Mouse (Mus musculus) thymus, postnatal 25 days (tissue): ENCODE data around the gene Sec14l4.
A peak's percentile ranks its signal among the peaks of the same experiment; 100 is the strongest.
"Not testable (repeated sequence)": the region's sequence is repeated elsewhere in the genome, so short reads cannot be mapped to it uniquely, and the experiment has no call there.

Source experiments
- DNase-seq: peaks from one replicate; pipeline ENCODE4 v3.0.0; 2022

Gene Sec14l4

DNA sequence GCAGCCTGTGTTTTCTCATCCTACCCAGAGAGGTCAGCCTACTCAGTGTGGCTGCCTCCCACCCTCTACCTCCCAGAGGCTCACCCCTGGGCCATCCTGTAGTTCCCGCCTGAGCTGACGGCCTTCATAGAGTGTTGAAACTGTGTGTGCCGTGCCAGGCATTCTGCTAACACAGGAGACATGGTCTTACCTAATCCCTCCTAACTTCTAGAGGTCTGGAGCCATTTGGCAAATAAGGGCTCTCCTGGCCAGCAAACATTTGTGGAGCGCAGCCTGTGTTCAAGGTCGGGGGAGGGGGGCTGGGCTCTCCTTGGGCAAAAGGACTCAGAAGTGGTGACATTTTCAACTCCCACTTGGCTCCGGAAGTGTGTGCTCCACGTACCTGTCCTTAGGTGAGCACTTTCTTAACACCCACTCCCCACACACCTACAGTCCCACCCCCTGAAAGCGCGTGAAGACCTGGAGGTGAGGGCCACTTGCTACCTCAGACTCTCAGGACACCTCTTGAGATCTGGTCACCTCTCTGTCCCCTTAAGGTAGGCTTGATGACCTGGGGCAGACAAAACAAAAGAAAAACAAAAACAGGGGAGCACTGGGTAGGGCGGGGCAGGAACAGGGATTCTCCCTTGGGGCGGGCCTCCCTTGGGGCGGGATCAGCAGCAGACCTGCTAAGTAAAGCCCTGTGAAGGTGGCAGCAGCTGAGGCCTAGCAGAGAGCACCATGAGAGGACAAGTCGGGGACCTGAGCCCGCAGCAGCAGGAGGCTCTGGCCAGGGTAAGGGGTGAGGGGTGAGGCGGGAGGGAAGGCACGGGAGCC, at the start of gene Sec14l4:
Sec14l4 (plus strand) TSS at position 337 of the 816 bp plus-strand sequence.
- DNase-seq: no peak

DNA sequence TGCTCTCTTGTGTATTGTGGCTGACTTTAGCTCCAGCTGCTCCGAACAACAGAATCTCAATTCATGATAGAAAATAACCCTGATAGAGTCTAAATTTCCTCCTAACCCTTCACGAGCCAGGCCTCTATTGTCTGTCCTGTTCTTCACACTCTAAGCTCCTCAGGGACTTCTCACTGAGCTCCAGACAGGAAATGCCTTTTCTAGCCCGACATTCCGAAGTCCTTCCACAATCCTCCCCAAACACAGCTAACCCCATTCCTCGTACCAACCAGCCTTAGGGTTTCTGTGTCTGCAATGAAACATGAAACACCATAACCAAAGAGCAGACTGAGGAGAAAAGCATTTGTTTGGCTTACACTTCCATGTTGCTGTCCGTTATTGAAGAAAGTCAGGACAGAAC, 49.7 kb upstream of the Sec14l4 start:
- no peak for DNase-seq

DNA sequence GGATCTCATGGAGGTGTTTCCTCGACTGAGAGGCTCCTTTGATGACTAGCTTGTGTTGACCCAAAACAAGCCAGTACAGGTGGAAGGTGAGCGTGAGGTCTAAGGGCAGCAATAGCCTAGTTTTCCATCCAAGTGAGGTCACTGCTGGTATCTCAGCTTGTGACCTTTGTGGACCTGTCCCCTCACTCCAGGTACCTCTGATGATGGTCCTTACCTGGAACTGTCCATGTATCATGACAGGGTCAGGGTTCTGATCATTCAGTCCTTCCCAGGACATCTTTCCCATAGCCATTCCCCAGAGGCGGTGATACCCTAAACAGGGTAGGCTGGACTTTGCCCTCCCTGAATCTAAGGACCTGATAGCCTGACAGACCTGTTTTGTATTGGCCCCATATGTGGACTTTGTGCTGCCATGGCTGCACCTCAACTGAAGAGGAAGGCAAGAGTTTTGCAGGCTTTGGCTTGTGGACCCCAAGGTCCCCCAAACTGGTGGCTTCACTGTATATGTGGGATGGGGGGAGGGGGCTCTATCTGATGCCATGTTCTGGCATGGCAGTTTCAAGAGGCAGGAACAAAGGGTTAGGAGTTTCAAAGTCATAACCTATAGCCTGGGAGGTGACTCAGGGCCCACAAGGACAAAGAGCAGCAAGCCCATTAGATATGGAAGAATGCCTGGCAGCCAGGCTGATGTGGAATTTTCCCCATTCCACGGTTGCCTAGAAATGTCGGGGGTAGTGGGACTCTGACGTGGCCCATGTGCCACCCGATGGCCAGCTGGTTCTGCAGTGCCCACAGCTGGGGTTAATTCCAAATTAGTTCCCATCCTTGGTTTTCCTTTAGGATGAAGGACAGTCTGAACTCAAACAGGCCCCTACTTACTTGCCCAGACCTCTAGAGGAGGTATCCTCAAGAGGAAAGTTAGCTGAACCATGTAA, 48.7 kb upstream of the Sec14l4 start:
- no peak for DNase-seq

DNA sequence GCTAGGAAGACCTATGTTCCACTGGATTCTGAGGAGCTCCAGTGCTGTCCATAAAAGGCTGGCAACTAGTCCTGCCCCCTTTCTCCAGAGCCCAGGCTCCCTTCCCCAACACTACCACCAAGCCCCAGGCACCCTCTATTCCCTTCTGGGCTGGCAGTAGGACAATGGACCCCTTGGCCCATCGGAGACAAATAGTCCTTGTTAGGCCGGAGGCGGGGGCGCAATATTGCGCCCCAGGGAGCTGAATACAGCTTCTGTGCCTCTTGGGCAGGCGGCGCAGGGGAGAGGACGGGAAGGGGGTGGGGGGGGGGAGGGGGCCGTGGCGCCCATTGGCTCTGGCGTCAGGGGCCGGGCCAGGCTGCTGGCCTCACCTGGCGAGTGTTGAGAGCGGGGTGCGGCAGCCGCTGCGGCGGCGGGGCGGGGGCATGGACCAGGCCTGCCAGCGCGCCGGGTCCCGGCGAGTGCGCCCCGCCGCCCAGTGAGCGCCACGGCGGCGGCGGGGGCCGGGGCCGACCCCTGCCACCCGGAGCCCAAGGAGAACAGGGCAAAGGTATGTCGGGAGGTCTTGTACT, 47.9 kb upstream of the Sec14l4 start, which contains the start of gene Gal3st1:
Gal3st1 (plus strand) TSS at position 346 of the 572 bp plus-strand sequence.
- DNase-seq: no peak

DNA sequence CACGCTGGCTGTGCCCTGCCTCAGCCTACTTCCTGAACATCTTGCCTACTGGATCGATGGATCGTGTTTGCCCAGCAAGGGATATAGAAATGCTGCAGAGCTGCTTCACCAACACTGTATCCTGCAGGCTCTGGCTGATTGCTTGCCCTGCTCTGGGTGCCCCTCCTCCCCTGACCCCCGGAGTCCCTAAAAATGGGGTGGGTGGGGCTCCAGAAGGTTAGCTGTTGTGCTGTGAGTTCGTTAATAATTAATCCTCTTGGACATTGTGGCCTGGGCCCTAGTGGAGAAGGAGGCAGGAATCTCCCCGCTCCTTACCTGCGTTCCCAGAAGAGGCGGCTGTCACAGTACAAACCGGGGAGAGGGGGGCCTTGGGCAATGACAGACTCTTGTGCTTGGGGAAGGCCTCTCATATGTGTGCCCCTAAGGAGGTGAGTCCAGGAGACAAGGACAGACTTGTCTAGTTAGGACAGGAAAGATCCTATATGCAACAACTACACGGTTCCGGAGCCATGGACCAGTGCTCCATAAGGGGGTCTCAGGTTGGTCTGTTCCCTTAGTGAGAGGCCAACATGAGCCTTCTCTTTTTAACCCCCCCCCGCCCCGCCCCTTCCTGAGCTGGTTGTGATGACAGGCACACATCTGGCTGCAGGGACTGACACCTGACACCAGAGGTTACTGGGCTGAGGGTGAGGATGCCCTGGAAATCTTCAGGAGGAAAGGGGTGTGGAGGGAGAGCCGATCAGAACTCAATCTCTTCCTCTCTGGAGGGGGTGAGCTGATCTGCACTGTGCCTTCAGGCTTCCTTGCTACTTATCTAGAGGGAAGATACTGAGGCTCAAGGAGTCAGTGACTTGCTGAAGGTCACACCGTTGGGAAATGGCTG, 47.2 kb upstream of the Sec14l4 start:
- no peak for DNase-seq

DNA sequence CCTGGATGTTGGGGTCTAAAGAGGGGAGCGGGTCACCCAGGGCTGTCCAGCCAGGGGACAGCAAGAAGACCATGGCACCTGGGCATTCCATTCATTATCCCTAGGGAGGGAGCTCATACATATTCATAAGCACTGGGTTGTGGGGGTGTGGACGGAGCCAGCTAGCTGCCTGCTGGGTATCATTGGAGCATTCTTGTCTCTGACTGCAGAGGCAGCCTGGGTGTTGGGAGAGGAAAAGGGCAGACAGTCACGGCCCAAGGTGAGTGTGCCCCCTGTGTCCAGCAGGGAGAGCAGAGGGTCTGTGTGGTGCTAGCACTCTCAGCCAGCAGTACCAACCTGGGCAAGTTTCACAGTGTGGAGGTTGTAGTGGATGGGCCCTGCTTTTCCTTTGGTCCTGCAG, 41.5 kb upstream of the Sec14l4 start:
- no peak for DNase-seq

DNA sequence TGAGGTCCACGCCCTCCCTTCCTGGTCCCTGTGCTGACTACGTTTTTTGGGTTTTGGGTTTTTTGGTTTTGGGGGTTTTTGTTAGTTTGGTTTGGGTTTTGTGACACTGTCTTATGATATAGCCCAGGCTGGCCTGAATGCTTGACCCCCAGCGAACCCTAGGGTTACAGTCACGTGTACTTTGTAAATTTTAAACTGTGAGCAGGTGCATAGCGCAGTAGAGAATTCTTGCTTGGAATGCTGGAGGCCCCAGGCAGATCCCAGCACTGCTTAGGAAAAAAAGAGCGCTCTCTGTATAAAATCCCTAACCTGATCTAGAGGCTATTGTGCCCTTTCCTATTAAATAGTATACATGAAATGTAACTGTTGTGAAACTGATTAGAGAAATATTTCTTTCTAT, 38.1 kb upstream of the Sec14l4 start:
- DNase-seq: no peak

DNA sequence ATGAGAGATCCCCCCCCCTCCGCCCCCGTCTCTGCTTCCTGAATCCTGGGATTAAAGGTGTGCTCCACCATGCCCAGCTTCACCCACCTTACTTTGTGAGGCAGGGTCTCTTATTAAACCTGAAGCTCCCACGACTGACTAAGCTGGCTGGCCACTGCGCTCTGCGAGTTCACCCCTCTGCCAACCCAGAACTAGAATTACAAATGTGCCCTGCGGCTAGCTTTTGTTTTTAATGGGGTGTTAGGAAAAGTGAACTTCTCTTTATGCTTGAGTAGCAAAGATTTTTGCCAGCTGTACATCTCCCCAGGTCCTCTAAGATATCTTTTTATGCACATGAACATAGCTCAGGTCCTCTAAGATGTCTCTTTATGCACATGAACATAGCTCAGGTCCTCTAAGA, 37.3 kb upstream of the Sec14l4 start:
- DNase-seq: no peak

DNA sequence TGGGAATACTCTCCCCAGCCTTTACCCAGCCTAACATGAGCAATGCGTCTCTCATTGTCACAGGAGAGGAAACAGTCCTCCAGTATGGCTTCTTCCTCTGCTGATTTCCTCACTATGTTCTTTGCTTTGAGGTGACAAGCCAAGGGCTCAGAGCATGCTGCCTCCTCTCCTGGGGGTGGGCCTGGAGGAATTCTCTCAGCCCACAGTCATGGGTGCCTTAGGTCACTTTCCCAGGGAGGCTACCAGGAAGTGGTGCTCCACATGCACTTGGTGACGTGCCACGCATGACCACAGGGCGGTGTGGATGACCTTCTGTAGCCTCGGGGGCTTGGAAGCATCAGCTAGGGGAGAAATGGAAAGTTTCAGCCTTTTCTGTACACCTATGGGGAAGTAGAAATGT, 35.8 kb upstream of the Sec14l4 start:
- DNase-seq: no peak

DNA sequence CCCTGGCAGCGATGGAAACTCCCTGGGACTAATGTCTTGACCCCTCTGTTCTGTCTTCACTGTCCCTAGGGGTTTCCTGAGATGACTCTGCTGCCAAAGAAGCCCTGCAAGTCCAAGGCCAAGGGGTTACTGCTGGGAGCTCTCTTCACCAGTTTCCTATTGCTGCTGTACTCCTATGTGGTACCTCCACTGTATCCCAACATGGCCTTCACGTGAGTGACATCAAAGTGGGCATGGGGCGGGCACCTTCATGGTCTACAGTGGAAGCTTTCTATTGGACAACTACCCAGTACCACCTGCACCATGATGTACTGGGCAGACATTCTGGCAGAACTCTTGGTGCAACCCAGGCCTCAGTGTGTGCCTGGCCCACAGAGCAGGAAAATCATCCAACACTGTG, 34.4 kb upstream of the Sec14l4 start:
- DNase-seq: no peak

DNA sequence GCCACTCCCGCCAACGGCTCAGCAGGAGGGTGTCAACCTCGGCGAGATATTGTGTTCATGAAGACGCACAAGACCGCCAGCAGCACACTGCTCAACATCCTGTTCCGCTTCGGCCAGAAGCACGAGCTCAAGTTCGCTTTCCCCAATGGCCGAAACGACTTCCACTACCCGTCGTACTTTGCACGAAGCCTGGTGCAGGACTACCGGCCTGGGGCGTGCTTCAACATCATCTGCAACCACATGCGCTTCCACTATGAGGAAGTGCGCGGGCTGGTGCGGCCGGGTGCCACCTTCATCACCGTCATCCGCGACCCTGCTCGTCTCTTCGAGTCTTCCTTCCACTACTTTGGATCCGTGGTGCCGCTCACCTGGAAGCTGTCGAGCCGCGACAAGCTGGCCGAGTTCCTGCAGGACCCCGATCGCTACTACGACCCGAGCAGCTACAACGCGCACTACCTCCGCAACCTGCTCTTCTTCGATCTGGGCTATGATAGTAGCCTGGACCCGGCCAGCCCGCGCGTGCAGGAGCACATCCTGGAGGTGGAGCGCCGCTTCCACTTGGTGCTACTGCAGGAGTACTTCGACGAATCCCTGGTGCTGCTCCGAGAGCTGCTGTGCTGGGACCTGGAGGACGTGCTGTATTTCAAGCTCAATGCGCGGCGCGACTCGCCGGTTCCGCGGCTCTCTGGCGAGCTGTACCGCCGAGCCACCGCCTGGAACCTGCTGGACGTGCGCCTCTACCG, 33.1 kb upstream of the Sec14l4 start:
- DNase-seq: no peak

DNA sequence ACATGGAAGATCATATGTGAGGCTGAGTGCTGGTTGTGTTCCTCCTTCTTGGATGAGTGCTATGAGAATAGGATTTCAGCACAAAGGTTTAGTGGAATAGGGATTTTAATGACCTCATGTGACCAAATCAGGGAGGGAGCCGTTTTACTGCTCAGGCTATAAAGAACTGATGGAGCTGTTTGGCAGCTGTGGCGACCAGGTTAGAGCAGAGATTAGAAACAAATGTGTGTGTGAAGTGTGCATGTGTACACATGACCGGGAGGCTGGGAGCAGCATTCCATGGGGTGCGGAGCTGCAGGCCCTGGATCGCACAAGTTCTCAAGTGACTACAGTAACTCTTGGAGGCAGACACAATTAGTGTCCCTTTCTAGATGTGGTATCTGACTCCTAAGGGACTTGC, 31.7 kb upstream of the Sec14l4 start:
- DNase-seq: no peak

DNA sequence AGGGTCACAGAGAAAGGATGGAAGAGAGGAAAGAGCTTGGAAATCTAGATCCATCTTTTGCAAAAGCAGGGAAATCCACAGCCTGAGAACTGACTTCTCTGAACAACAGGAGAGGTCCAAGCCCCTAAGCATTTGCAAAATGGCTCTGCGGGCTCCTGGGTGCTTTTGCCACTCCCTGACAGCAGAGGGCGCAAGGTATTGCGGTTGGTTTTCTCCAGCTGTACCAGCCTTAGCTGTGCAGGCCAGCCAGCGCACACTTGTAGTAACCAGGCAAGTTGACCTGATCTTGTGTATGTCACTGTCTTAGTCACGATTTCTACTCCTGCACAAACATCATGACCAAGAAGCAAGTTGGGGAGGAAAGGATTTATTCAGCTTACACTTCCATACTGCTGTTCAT, 29.7 kb upstream of the Sec14l4 start:
- DNase-seq: peak; percentile 53

DNA sequence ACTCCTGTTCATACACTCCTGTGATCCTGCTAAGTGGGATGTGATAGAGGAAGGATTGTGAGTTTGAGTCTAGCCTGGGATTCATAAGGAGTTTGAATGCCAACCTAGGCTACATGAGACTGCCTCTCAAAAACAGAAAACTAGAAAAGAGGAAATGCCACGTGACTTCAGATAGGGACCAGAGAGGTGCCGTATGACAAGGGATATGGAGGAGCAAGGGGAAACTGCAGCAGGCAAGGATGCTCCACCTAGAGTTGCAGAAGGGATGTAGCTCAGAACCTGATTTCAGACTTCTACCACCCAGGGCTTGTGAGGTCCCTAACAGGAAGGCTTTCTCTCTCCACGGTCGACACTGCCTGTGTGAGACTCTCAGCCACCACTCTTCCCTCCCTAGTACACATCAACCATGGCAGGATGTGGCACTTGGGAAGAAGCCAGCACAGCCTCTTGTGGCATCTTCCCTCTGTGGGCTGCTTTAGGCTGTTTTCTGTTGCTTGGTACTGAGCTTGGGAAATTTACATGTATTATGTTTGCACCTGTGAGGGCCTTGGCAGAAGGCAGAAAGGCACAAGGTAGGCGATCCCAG, 25.9 kb upstream of the Sec14l4 start:
- DNase-seq: no peak

DNA sequence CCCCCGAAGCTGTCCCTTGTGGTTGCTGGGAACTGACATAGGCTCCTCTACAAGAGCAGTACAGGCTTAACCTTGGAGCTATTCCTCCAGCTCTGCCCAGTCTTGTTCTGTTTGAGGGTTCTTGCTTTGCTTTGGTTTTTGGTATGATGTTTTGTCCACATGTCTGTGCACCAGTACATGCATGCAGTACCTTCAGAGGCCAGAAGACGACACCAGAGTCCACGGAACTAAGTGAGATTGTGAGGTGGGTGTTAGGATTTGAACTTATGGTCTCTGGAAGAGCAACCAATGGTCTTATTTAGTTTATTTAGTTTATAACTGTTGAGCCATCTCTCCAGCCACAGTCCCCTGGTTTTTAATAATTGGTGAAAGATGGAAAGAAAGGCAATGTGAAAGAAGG, 24.8 kb upstream of the Sec14l4 start:
- no peak for DNase-seq

DNA sequence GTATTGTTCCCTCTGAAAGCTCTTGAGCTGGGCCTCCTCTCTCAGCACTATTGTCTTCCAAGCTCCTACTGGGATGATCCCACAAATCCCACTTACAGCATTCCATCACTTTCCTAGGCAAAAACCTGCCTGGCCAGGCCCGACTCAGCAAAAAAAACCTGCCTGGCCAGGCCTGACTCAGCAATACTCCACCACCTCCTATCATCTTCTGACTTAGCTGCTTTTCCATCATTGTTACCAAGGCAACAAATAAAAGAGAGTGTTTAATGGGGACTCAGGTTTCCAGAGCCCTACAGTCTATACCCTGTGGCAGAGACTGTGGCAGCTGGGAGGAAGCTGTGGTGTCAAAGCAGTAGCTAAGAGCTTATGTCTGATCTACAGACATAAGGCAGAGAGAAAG, 18.6 kb upstream of the Sec14l4 start:
- no peak for DNase-seq

DNA sequence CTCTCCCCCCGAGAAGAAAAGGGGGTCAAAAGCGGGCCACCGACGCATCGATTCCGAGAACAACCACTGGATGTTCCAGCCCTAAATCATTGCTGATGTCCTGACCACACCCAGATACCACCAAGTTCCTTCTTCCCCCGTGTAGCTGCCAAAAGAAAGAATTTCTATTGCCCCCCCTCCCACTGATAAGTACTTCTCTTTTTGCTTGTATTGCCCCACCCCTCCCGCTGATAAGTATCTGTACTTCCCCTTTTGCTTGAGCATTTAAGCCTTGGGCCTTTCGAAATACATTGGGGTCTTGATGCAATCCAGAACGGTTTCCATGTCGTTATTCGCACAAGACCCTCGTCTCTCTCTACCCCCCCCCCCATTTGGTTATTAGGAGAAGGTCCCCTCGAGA, 15.5 kb upstream of the Sec14l4 start:
- not testable (repeated sequence) for DNase-seq

DNA sequence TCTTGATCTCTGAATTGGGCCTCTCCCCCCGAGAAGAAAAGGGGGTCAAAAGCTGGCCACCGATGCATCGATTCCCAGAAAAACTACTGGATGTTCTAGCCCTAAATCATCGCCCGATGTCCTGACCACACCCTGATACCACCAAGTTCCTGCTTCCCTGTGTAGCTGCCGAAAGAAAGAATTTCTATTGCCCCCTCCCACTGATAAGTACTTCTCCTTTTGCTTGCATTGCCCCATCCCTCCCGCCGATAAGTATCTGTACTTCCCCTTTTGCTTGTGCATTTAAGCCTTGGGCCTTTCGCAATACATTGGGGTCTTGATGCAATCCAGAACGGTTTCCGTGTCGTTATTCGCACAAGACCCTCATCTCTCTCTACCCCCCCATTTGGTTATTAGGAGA, 9.2 kb upstream of the Sec14l4 start:
- DNase-seq: not testable (repeated sequence)

DNA sequence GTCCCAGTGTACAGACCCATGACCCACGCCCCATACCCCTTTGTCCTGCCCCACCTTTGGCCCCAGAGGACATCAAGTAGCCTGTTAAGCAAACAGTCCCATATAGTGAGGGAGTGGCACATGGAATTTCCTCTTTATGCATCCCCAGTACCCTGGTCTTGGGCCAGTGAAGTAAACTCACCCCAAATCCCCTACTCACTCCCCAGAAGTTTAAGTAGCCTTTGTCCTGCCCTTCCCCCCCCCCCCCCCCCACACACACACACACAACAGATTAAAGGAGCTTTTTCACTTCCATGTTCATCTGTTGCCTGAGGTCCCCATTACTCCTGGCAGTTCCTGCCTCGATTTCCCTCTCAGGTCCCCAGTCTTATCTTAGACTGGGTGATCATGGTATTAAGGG, 7.9 kb upstream of the Sec14l4 start:
- DNase-seq: no peak

DNA sequence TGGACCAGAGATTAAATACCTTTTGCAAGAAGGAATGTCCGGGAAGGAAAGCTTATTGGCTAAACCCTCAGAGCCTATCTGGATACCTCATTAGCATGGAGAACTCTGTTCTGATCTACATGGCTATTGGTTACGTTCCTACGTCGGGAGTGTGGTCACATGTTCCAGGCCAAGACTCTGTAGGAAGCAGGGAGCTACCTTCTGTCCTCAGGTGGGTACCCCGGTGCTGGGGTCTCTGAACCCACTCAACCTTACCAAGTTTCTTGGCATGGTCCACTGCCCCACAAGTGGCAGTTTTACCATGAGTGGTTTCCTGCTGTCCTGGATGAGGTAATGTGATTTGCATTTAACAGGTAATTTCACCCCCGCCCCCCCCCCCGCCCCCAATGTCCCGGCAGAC, 4.2 kb upstream of the Sec14l4 start:
- no peak for DNase-seq

DNA sequence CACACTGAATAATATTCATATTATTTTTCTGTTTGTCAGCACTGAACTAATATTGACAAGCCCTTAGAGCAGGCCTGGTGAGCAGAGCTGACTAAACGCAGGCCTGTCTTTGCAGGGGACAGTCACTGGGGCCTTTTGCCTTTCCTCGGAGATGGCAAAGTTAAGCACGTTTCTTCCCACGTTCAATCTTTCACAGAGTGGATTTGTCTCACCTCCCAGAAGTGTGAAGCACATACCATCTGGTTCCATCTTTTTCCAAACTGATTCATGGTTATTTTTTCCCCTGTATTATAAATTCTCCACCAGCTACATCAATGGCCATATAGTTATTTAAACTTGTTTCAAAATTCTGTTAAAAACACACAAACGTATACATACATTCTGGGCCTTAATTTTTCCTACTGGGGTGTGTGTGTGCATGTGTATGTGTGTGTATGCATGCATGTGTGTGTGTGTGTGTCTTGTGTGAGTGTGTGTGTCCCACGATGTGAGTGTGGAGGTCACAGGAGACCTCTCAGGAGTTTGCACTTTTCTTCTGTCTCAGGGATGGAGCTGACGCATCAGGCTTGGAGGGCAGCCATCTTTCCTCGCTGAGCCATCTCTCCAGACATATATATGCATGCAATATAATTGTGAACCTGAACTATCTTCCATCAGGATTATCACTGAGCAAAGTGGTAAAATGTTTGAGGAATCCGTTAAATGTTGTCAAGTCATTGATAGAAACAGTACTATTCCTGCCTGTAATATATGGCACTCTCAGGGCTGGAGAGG, 3.5 kb upstream of the Sec14l4 start:
- DNase-seq: no peak
